Mouse (Mus musculus): ENCODE measurements around the gene Ksr1.
A peak's percentile ranks its signal among the peaks of the same experiment; 100 is the strongest.

Gene Ksr1

DNA sequence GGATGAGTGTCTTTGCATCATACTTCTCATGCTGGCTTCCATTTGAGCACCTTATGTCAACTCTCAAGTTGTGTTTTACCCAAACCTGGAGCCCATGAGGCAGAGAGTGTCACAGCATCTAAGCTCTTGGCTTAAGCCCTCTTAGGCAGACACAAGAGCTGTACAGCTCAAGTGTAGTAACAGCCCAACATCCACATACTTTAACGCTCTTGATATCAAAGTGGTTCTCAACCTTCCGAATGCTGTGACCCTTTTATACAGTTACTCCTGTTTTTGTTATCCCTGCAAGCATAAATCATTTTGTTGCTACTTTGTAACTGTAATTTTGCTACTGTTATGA is 80.0 kb downstream of the Ksr1 start:
- no peak for ATAC-seq (ENCODE audit: low TSS enrichment)

DNA sequence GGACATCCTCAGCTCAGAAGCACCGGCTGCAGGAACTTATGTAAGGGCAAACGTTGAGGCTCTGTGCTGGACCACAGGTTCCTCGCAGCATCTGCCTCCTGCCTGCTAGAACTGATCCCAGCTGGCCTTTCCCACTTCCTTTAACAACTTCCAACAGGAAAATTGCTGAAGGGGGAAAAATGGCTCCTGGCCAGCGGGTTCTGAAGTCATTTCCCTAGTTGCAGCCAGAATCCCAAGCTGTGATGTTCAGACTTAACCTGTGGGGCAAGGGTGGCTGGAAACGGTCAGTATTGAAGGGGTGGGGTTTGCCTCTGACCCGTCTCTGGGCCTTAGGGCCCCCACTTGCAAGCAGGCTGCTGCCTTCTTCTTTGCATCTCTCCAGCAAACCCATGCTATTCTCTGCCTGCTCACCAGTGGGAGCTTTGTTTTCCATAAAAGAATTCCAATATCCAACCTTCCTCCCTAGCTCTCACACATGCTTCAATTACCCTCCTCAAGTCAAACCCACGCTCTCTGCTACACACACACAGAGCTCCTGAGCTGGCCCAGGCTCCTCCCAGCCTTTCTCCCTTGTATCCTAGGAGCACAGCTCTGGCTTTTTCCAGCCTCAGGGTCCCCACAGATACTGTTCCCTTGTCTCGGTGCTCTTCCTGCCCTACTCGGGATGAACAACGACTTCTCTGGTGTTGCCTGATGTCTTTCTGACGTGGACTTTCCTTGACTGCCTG is 80.6 kb downstream of the Ksr1 start:
- ATAC-seq (ENCODE audit: low TSS enrichment), result peak; percentile 47; the same call in 1 of the 2 replicates

DNA sequence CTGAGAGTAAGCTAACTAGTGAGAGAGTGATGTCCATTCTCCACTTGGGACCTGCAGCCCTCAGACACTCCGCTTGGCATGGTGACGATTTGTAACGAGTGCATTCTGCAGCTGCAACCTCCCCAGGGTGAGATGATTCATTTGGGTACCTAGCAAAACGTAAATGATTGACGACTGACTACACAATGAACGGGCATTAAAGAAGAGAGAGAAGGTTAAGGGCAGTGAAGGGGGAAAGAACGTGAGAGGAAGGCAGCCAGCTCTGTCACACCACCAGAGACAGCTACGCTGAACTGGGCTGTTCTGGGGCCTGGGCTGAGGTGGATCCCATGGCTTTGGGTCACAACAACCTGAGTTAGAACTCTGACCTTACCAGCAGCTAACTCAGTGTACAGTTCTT is 81.9 kb downstream of the Ksr1 start:
- ATAC-seq (ENCODE audit: low TSS enrichment), result no peak

DNA sequence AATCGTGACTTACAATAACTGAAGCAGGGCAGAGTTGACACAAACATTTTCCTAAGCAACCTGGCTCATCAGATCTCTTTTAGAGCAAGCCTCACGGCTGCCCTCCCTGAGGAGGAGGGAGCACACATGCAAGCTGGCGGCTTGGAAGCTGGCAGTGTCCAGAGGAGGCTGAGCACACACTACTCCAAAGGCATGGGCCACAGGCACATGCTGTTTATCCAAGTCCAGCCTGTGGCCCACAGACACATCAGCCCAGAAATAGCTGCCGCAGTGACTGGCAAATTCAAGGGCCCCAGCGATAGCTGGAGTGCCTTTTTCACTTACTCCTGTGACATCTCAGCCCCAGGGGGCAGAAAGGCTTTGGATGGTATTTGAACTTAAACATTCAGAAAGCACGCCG is 82.6 kb downstream of the Ksr1 start:
- ATAC-seq (ENCODE audit: low TSS enrichment), result no peak

DNA sequence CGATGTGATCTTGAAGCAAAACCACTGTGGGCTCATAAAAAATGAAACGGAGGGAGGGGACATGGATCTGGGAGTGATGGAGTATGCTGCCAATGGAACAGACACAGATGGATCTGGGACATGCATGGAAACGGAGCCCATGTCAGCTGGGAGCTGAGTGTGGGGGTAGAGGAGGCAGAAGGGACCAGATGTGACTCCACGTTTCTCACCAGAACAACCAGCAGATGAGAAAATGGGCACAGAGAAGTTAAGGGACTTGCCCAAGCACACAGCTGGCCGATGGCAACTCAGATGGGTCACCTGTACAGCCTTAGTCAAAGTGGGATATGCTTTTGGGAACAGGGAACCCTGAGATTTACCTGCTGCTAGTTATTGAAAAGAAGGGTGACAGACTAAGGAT is 83.3 kb downstream of the Ksr1 start:
- peak; percentile 71; the same call in 1 of the 2 replicates for ATAC-seq (ENCODE audit: low TSS enrichment)

DNA sequence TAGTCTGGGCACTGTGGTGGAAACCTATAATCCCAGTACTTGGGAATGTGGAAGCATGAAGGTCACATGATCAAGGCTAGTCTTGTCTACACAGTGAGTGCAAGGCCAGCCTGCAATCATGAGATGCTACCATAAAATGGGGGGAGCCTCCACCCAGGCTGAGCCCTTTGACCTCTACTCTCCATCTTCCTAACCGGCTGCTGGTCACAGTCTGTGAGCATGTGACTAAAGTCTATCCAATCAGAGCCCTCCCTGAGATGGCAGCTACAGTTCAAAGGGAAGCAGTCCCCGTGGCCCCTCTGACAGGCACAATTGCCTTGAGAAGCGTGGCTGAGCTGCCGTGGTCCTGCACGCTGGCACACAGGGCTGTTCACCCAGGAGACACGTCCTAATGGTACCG is 84.4 kb downstream of the Ksr1 start:
- no peak for ATAC-seq (ENCODE audit: low TSS enrichment)

DNA sequence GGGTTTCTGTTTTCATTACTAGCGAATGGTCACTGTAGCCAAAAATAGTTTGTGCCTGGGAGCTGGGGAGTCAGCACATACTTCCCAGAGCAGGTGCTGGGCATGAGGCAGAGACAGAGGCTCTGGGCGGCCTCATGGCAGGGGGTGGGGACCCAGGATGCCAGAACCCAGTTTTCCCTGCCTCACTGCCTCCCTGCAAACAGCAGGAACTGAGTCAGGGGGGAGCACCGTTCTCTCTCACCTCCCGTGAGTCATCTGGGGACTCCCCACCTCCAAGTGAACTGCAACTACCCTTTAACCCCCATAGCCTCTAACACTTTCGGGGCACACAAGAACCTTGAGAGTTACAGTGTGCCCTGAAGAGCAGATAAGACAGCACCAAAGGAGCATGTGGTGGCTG is 86.4 kb downstream of the Ksr1 start:
- no peak for ATAC-seq (ENCODE audit: low TSS enrichment)

DNA sequence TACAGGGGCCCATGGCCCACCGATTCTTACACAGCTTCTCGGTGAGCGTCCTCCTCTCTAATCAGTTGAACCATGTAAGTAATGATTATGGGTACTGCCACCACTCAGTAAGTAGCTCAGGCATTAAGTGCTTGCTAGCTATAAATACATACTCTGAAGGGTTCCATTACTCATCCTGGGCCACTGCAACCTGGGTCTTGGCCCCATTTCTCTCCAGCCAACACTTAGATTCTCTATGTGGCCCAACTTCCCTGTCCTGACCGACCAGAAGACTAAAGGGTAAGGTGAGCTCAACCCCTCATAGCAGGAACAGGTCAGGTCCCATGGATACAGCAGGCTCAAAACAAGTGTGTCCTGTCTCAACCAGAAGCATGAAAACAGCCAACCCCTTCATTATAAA is 87.1 kb downstream of the Ksr1 start:
- ATAC-seq (ENCODE audit: low TSS enrichment), result no peak

DNA sequence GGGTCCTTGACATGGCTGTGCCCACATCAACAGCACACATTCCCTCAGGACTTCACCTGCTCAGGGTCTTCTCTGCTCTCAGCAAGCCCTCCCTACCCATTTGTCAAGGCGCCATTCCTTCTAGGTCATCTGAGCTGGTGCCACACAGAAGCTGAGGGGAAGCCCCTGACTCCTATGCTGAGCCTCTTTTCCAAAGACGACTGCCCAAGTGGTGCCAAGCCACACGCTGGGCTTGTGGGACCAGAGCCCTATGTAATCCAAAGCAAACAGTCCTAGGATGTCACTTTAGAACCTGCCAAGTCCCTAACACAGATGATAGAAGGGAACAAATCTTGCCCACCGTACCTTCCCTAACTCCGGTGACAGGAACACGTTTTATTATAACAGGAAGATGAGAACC is 87.6 kb downstream of the Ksr1 start:
- ATAC-seq (ENCODE audit: low TSS enrichment), result no peak

DNA sequence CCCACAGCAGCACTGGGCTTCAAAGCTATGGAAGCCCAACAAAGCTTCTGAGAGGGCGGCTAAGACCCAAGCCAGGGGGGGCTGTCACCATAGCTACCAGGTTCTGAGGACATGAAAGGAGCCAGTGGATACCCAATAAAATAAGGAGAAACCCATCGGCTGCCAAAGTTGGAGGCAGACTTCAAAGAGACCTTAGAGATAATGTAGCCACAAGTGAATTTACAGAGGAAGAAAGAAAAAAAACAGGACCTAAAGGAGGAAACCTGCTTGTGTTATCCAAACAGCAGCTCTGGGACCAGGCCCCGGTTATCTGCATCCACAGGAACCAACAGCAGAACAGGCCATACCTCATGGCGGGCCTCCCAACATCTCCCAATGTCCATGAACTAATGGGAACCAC is 88.4 kb downstream of the Ksr1 start:
- ATAC-seq (ENCODE audit: low TSS enrichment), result no peak

DNA sequence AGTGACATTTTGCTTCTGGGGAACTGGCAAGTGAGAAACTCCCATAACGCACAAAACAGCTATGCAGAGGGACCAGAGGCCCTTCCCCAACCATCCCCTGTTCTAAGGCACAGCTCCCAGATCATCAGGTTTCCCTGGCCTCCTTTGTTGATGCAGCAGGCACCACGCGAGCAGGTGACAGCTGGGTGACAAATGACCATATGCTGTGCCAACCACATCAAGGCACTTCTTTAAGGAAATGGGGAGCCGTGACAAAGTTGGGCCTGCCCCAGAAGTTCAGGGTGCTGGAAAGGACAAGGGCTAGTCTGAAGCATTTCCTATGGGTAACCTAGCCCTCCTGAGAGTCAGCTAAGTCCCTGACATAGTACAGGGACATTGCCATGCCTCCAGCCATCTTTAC is 89.3 kb downstream of the Ksr1 start:
- ATAC-seq (ENCODE audit: low TSS enrichment), result no peak

DNA sequence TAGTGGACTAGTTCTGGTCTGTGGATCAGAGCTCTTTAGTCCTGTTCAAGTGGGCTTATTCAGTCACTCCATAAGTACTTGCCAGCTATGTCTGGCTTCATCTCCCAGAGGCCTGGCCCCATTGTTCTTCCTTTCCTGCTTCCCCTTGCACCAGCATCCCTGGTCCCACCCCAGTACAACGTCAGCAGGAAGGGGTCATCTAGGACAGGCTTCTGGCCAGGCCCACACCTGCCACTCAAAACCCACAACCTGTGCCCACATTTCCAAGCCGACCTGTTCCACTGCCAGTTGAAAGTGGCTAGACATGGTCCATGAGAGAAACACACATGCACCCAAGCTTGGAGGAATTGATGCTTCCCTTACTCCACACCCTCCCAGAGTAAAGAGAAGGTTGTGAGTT is 90.2 kb downstream of the Ksr1 start:
- no peak for ATAC-seq (ENCODE audit: low TSS enrichment)

DNA sequence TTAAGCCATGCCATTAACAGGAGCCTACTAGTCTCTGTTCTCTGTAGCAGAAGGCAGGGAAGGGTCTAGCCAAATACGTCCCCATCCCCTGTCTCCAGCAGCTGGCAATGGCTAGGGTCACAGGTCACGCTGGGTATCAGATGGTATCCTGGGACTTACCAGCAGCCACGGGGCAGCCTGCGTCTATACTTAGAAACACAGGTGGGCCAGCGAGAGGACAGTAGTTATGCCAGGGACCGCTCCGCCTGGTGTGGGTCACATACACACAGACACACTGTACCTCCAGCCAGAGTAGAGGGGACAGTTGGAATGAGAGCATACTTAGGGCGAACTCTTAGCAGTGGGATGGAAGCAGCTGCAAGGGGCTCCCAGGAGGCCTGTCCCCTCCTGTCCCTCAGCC is 91.0 kb downstream of the Ksr1 start:
- no peak for ATAC-seq (ENCODE audit: low TSS enrichment)

DNA sequence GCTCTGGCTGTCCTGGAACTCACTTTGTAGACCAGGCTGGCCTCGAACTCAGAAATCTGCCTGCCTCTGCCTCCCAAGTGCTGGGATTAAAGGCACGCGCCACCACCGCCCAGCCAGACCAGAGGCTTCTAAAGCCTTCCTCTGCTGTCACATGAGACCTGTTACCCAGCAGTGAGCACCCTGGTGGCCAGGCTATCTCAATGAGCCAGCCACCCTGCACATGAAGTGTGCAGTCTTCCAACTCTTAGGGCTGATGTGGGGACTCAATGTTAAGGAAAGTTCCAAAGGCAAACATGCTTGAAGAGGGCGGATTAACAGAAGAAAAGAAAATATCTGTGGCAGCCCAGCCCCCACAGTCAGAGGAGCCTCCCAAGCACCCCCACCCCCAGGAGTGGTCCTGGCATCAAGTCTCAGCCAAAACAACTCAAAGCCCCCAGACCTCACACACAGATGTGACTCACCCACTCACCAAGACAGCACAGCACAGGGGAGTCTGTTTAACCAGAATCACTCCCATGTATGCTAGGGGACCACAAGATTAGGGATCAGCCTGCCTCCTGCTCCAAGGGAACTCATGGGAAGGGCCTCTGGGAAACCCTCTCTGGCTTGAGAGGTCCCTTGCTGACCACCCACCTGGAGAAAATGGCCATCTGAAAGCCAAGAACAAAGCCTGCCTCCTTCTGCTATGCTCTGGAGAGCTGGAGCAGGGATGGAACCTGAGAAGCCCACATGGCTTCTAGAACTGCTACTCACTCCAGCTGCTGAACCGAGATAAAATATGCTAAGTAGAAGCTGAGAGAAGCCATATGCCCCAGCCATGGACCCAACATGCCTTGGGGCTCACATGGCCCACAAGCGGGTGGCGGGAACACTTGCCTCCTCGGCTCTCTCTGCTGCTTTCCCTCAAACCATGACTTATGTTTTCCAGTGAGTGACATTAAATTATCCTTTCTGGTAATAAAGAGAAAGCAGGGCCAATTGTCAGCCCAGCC is 91.8 kb downstream of the Ksr1 start:
- ATAC-seq (ENCODE audit: low TSS enrichment), result no peak

DNA sequence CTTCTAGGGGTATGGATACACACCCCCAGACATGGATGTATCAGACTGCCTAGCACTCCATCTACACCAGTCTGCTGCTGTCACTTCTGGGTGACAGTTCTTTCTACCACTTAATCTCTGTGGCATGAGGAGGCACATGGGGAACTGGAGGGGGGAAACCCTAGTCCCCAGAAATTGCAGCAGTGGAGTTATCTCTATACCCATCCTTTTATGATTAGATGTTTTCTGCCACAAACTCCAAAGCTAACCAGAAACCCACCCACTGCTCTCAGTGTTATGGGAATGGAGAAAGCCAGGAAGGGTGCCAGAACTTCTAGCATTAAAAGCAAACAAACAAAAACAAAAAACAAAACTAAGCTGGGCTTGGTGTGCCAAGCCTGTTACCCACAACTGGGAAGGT is 92.8 kb downstream of the Ksr1 start:
- no peak for ATAC-seq (ENCODE audit: low TSS enrichment)

DNA sequence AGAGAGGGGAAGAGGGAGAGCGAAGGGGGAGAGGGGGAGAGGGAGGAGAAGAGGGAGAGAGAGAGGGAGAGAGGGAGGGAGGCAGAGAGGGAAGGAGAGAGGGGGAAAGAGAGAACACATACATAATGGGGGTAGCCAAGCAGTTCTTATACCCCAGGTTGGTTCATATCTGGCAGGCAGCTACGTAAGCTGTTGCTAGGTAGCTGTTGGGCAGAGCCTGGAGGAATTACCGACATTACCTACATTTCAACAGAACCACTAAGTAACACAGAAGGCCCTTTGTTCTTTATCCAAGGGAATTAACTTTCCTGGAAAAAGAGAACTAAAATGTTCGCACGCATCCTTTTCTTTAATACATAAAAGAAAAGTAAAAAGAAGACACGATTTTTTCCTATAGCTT is 93.4 kb downstream of the Ksr1 start:
- ATAC-seq (ENCODE audit: low TSS enrichment), result no peak

DNA sequence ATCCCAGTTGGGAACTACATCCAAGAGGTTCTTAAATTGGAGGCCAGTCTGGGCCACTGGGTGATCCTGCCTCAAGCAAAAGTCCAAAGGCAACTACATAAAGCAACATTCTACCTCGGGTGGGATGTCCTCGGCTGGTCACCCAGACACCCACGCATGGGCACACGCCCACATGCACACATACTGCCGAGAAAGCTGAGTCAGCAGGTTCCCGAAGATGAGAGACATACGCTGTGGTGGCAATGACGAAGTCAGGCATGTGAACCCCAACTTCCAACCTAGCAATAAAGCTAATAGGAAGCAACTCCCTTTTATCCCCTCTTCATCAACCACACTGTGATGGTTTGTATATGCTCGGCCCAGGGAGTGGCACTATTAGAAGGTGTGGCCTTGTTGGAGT is 94.7 kb downstream of the Ksr1 start:
- ATAC-seq (ENCODE audit: low TSS enrichment), result no peak

DNA sequence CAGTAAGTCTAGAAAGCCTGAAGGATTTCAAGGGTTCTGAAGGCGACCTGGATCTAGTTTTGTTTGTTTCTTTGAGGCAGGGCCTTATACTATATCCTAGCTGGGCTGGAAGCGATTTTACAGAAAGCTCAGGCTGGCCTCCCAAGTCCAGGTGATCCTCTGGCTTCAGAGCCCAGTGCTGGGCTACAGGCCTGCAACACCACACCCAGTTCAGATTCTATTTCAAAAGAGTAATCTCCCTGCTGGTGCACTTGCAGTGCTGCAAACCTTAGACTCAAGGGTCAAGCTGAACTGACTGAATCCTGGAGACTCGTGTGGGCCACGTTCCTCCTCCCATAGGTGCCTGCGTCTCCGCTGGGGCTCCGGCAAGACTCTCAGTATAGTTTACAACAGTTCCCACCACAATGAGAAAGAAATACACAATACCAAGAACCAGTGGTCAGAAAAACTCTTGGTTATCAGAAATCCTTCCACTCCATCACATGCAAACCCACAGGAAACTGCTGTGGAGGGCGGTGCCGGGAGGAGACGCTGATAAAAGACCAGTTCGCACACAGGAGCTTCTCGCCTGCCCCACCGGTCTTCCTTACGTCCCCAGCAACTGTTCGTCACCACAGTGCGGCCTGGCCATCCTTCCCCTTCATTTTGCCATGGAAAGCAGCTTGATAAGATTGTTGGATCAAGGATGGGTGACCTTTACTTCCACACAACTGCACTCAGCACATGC is 95.3 kb downstream of the Ksr1 start:
- no peak for ATAC-seq (ENCODE audit: low TSS enrichment)

DNA sequence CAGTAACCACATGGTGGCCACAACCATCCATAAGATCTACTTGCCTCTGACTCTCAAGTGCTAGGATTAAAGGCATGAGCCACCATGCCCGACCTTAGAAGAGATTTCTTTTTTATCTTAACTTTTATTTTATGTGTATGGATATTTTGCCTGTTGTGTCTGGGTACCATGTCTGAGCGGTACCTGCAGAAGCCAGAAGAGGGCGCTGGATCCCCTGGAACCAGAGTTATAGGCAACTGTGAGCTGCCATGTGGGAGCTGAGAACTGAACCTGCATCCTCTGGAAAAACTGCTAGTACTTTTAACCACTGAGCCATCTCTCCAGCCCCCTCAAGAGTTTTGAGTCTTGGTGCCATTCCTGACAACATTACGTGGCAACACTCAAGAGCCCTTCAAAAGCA is 97.3 kb downstream of the Ksr1 start:
- ATAC-seq (ENCODE audit: low TSS enrichment), result no peak

DNA sequence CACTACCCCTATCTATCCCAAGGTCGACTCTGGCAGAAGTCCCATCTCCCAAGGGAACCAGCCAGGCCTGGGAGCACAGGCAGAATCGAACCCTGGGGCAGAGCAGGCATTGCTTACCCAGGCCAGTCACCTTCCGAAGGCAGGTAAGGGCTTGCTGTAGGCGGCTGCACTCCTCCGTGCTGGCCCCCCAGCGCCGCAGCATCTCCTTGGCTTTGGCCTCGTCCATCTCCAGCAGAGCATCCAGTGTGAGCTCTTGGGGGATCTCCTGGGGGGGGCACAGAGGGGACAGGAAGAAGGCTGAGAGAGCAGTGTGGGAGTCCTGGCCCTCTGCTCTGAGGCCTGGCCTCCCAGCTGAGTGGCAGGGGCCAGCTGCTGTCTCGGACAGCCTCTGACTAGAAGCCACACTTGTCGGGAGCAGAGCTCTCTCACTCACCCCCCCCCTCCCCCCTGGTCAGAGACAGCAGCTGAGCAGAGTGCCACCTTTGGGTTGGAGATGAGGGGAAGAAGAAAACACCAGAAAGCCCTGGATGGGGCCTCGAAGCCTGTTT is 99.0 kb downstream of the Ksr1 start:
- no peak for ATAC-seq (ENCODE audit: low TSS enrichment)

DNA sequence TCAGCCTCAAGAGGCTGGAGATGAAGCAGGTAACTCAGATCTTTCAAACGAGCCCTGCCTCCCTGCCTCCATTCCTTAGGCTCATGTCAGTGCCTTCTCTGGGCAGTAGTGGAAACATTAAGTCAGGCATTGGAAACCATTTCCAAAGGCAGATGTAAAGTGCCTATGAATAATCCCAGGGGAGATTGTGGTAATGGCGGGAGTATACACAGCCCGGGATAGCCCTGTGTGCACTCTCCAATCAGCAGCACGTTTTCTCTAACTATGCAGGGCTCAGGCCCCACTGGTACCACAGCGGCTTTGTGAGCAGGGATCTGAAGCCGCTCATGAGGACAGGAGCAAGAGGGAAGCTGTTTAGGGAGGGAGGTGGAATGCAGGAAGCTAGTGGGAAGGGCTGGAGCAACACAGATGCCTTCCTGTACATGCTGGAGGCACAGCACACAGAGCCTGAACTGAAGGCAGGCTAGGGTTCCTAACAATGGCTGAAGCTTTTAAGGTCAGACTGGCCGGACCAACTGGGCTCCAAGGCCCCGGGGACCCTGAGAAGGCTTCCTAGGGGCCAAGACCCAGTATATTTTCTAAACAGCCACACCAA is 99.5 kb downstream of the Ksr1 start:
- ATAC-seq (ENCODE audit: low TSS enrichment), result no peak

DNA sequence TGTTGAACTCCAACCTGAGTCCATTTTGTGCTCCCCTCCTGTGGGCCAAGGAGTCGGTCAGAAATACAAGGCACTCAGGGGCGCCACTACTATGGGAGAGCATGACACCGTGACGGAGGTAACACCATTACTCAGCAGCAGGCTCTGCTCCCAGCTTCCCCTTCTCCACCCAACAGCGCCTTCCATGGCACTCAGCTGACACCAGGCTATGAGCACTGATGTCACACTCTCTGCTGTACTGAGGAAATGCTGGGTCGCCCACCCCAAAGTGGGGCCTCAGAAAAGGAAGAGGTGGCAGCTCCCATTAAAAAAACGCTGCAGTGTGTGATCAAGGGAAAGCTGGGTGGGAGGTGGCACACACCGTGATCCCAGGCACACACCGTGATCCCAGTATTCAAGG is 101.0 kb downstream of the Ksr1 start:
- ATAC-seq (ENCODE audit: low TSS enrichment), result no peak

Data from frontal cortex, adult (tissue).